8 mouse cellular contexts compared by ENCODE assay signal in the genomic region with DNA sequence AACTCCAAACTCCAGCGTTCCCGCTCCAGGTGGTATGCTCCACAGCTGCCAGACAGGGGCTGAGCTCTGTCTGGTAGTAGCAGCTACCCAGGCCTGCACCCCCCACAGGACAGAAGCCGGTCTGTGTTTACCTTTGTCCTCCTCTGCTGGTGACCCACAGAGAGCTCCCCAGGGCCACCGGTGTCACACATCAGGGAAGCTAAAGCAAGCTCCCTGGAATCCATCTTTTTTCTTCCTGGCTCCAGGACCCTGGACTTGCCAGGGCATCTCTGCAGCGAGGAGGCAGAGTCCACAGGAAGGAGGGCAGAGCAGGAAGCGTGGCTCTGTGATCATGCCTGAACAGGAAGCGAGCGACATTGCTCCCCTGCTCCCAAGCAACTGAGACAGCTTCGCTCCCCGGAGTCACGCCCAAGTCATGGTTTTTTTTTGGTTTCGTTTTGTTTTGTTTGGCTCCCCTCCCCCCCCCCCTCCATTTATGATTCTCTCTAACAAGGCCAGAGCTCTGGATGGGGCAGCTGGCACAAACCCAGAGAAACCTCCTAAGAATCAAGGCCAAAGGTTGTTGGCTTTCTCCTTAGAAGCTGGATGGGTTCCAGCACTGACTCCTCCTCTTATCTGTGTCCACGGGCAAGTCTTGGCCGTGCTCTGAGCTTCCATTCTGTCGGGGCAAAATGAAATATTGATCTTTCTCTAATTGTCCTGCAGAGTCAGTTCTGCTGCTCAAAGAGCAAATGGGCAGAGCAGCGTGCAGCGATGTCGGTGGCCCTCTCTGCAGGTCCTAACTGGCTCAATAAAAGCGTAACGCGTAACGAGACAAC. TPM values are rescaled to one million over a fixed set of nuclear protein-coding genes. Genes with fewer than 3 reads are reported as not detected.
A peak's percentile ranks its signal among the peaks of the same experiment; 100 is the strongest.
DNase-seq lines count a peak whose midpoint lies in the region; TF ChIP-seq lines count a peak whose summit lies in the region.

No protein-coding gene starts in this region.

- TF ChIP-seq CTCF in bone marrow, adult 2 months (IDR thresholded peaks at IDR 0.05; ENCODE audit: control insufficient read depth, insufficient read depth, low read length) = no peak
- TF ChIP-seq CTCF in embryonic fibroblast, embryonic 13.5 days (IDR thresholded peaks at IDR 0.05; ENCODE audit: borderline replicate concordance, insufficient read depth, low read length) = no peak
- no peak for TF ChIP-seq CTCF in small intestine, adult 2 months (IDR thresholded peaks at IDR 0.05; ENCODE audit: extremely low read depth, insufficient read length, insufficient replicate concordance, low read depth, low read length)

- peaks cover 4% of the 10 kb centered on the region for H3K4me1 ChIP-seq in bone marrow, adult 2 months (ENCODE audit: control insufficient read depth, insufficient read depth, low read length)
- no peaks in the 10 kb centered on the region for H3K4me1 ChIP-seq in embryonic fibroblast, embryonic 13.5 days (ENCODE audit: control insufficient read depth, insufficient read depth, low read length)
- peaks cover 51% of the 10 kb centered on the region for H3K4me1 ChIP-seq in megakaryocyte, embryonic 14.5 days
- H3K4me1 ChIP-seq in small intestine, adult 2 months (ENCODE audit: control insufficient read depth, insufficient read depth, insufficient read length, low read length) = peaks cover 23% of the 10 kb centered on the region

- TF ChIP-seq POLR2A in bone marrow, adult 2 months (IDR thresholded peaks at IDR 0.05; ENCODE audit: borderline replicate concordance, control insufficient read depth, low read depth, low read length) = peak; percentile 38; the same call in 1 of the 2 replicates
- TF ChIP-seq POLR2A in embryonic fibroblast, embryonic 13.5 days (IDR thresholded peaks at IDR 0.05; ENCODE audit: low read depth, low read length) = peak; percentile 61; the same call in 1 of the 2 replicates
- peak; percentile 38; the same call in 1 of the 2 replicates for TF ChIP-seq POLR2A in small intestine, adult 2 months (IDR thresholded peaks at IDR 0.05; ENCODE audit: low read depth, low read length)

- H3K27me3 ChIP-seq in megakaryocyte, embryonic 14.5 days (replicated peaks) = peaks cover 5% of the 10 kb centered on the region
- H3K27me3 ChIP-seq in small intestine, adult 2 months (ENCODE audit: control insufficient read depth, insufficient read depth, low read length) = no peaks in the 10 kb centered on the region

- H3K4me3 ChIP-seq in bone marrow, adult 2 months (replicated peaks; ENCODE audit: control insufficient read depth, low read depth, low read length) = peak overlapping the region; percentile 62
- peak overlapping the region; percentile 41 for H3K4me3 ChIP-seq in embryonic fibroblast, embryonic 13.5 days (ENCODE audit: insufficient read depth, low read length)
- H3K4me3 ChIP-seq in megakaryocyte, embryonic 14.5 days (replicated peaks) = peak overlapping the region; percentile 94
- peak overlapping the region; percentile 72 for H3K4me3 ChIP-seq in small intestine, adult 2 months (ENCODE audit: low read depth, low read length)

- H3K9me3 ChIP-seq in megakaryocyte, embryonic 14.5 days = peaks cover 10% of the 10 kb centered on the region; the same call in 1 of the 2 replicates

- H3K27ac ChIP-seq in bone marrow, adult 2 months (ENCODE audit: control insufficient read depth, insufficient read depth, low read depth, low read length, poor library complexity) = peak overlapping the region; percentile 10
- H3K27ac ChIP-seq in embryonic fibroblast, embryonic 13.5 days (ENCODE audit: insufficient read depth, low read length) = peak overlapping the region; percentile 8
- H3K27ac ChIP-seq in small intestine, adult 2 months (ENCODE audit: insufficient read depth, low read depth, low read length) = peak overlapping the region; percentile 96

- WGBS in bone marrow, adult 2 months = 27% methylated on average over 22 of the region's 22 CpGs
- 7% methylated on average over 22 of the region's 22 CpGs for WGBS in small intestine, adult 2 months

- intact Hi-C loops in heart, postnatal 14 days (cut with DNase I) = loop anchor here (5.0 kb wide), 1 partner anchor 82 kb away; a partner anchor contains a TSS

- H3K36me3 ChIP-seq in megakaryocyte, embryonic 14.5 days (replicated peaks; ENCODE audit: low read length) = peaks cover 26% of the 10 kb centered on the region
- H3K36me3 ChIP-seq in small intestine, adult 2 months (ENCODE audit: control insufficient read depth, insufficient read depth, low read length) = peaks cover 15% of the 10 kb centered on the region

- DNase-seq in CD8-positive naive resting alpha-beta T cell, adult 2 months (ENCODE audit: low read depth in 2 of 2, low spot score in 2 of 2) = peak; percentile 15 to 47
- DNase-seq in heart, postnatal 14 days = peak; percentile 44 to 49
- DNase-seq in kidney, postnatal 36 days = peak; percentile 92 to 94
- DNase-seq in right cerebral cortex, adult 2 months (ENCODE audit: low spot score in 2 of 2) = no peak

RNA-seq across cellular contexts. Expression of a gene that starts 22.8 kb away (rescaled TPM):
- 3.0 and 11.1 TPM in 2 replicates for polyA plus RNA-seq in bone marrow, adult 2 months (2011; ENCODE audit: insufficient read depth, insufficient read length, low replicate concordance, missing spikeins)
- 1.8 and 3.1 TPM in 2 replicates for polyA plus RNA-seq in embryonic fibroblast, embryonic 13.5 days (2011; ENCODE audit: insufficient read length, low read depth, missing spikeins)
- total RNA-seq in heart, postnatal 14 days (2021) = 1 to 10 TPM in 1 of 2 experiments, under 1 TPM in 1; 0.85 to 2.9 TPM
- polyA plus RNA-seq in megakaryocyte, embryonic 14.5 days (2012; ENCODE audit: insufficient read depth, low replicate concordance) = 0.91 and 1.1 TPM in 2 replicates
- 5.4 and 17.3 TPM in 2 replicates for polyA plus RNA-seq in small intestine, adult 2 months (2012; rRNA removed)

Comparison
In these comparisons a context has a peak if more than half of its experiments do, and no peak if none do; other contexts are left out.
1. DNase-seq: peak in CD8-positive naive resting alpha-beta T cell, adult 2 months (2 of 2), heart, postnatal 14 days (2 of 2) and kidney, postnatal 36 days (2 of 2); none in right cerebral cortex, adult 2 months (0 of 2).
2. H3K27ac ChIP-seq: peak in every context shown above with its lines; median percentile 96 in small intestine, adult 2 months; 10 in bone marrow, adult 2 months; 8 in embryonic fibroblast, embryonic 13.5 days.
3. H3K4me3 ChIP-seq: peak in every context shown above with its lines; median percentile 94 in megakaryocyte, embryonic 14.5 days; 72 in small intestine, adult 2 months; 62 in bone marrow, adult 2 months; 41 in embryonic fibroblast, embryonic 13.5 days.
4. Peak in every context shown above with its lines, with median percentiles within 50 percentile points of each other: POLR2A ChIP-seq.